Mouse (Mus musculus) ES-E14 (cell line): ENCODE results near the gene Nlk.
"Not testable (repeated sequence)": the region's sequence is repeated elsewhere in the genome, so short reads cannot be mapped to it uniquely, and the experiment has no call there.

Experiments used
- HCFC1 ChIP-seq: IDR thresholded peaks from 2 replicates; pipeline ENCODE4 v1.6.1; 2012; ENCODE audit warnings: low read length, inconsistent platforms, borderline replicate concordance; ENCODE audit not compliant: insufficient read depth
- ZNF384 ChIP-seq: IDR thresholded peaks from 2 replicates; pipeline ENCODE4 v1.6.1; 2012; ENCODE audit warnings: low read depth, low read length, inconsistent platforms

GRCm38 (mm10) chr11:78531515-78531914 is 165.7 kb downstream of the Nlk start:
- TF ChIP-seq HCFC1, ZNF384: not testable (repeated sequence)
